Mouse (Mus musculus): ENCODE measurements around the gene Rpl15. TPM values are rescaled to one million over a fixed set of nuclear protein-coding genes. Genes with fewer than 3 reads are reported as not detected.

The Rpl15 gene
- total RNA-seq, 1 experiment from 2014 or later = 768 TPM

Other genes starting within 250 kb of the Rpl15 start
- 22.0 and 23.3 TPM in 2 replicates for gene Nr1d2, start 32.3 kb downstream of the Rpl15 start, total RNA-seq (2017)
- 23.6 and 27.5 TPM in 2 replicates for gene Nkiras1, start 255 bp downstream of the Rpl15 start, total RNA-seq (2017)
- gene Ube2e1, start 60.5 kb upstream of the Rpl15 start, total RNA-seq (2017) = 27.6 and 44.5 TPM in 2 replicates